ENCODE assay signal across 28 mouse cellular contexts in the genomic region with DNA sequence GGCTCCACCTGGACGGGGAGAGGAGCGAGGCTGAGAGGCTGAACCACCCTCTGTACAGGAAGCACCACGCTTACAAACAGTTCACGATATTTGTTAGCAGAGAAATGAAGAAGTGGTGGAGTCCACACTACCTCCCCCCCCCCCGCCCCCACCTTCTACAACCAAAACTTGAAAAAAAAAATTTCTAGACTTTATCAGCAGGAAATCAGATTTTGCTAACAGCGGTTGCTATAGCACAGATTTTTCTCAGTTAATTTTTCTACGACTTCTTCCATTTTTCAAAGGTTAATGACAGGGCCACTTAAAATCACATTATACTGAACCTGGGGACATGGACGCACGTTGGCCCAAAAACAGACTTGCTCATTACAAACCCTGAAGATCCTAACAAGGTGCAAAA.
"Had no signal": no experiment of that assay in that cellular context is flagged by ENCODE, and none has a peak within 500 bp of the region (broad histone marks: within the 10 kb centered on the region; RNA-seq: fewer than 3 reads in every experiment).

No protein-coding gene starts in this region.

- H3K9ac ChIP-seq: forebrain, postnatal 0 days; heart, embryonic 13.5 days; heart, embryonic 15.5 days; hindbrain, embryonic 13.5 days; hindbrain, embryonic 15.5 days; intestine, embryonic 15.5 days; kidney, embryonic 15.5 days; limb, embryonic 13.5 days; limb, embryonic 15.5 days; liver, embryonic 12.5 days; liver, embryonic 14.5 days had no signal

- H3K4me2 ChIP-seq: heart, embryonic 11.5 days; heart, embryonic 13.5 days; heart, embryonic 15.5 days; hindbrain, embryonic 13.5 days; hindbrain, embryonic 15.5 days; intestine, embryonic 15.5 days; kidney, embryonic 15.5 days; limb, embryonic 13.5 days; limb, embryonic 15.5 days; liver, embryonic 12.5 days had no signal

- H3K4me3 ChIP-seq: heart, embryonic 13.5 days; heart, embryonic 15.5 days; hindbrain, embryonic 10.5 days; hindbrain, embryonic 13.5 days; hindbrain, embryonic 15.5 days; intestine, embryonic 15.5 days; kidney, embryonic 15.5 days; limb, embryonic 13.5 days; limb, embryonic 15.5 days; liver, embryonic 12.5 days had no signal

- DNase-seq: forebrain, postnatal 0 days; gastrocnemius, postnatal 14 days; gastrocnemius, postnatal 36 days; heart, adult 18-20 months; heart, postnatal 14 days; heart, postnatal 36 days; kidney, adult 11 months; kidney, adult 2 months; kidney, adult 9 months; kidney, postnatal 14 days; kidney, postnatal 36 days; layer of hippocampus, adult 9-11 months; layer of hippocampus, postnatal 36 days; left cerebral cortex, postnatal 4 days had no signal

- H3K4me1 ChIP-seq: heart, embryonic 15.5 days; intestine, embryonic 15.5 days; limb, embryonic 13.5 days; limb, embryonic 15.5 days had no signal

- ATAC-seq: forebrain, postnatal 0 days; hindbrain, postnatal 0 days; intestine, embryonic 15.5 days; liver, embryonic 12.5 days had no signal

- H3K9me3 ChIP-seq: heart, embryonic 13.5 days; heart, embryonic 15.5 days; hindbrain, embryonic 10.5 days; hindbrain, embryonic 13.5 days; hindbrain, embryonic 15.5 days; intestine, embryonic 15.5 days; kidney, embryonic 15.5 days; limb, embryonic 13.5 days; limb, embryonic 15.5 days; liver, embryonic 12.5 days had no signal

- H3K27me3 ChIP-seq: heart, embryonic 13.5 days; heart, embryonic 15.5 days; hindbrain, embryonic 13.5 days; hindbrain, embryonic 15.5 days; intestine, embryonic 15.5 days; kidney, embryonic 15.5 days; limb, embryonic 13.5 days; limb, embryonic 15.5 days; liver, embryonic 12.5 days had no signal

- H3K27ac ChIP-seq: heart, embryonic 13.5 days; heart, embryonic 15.5 days; hindbrain, embryonic 10.5 days; hindbrain, embryonic 13.5 days; hindbrain, embryonic 15.5 days; hindbrain, postnatal 0 days; intestine, embryonic 15.5 days; kidney, embryonic 15.5 days; kidney, postnatal 0 days; limb, embryonic 13.5 days; limb, embryonic 15.5 days; liver, embryonic 12.5 days; liver, embryonic 14.5 days had no signal
